Mouse (Mus musculus) kidney, adult 8-10 months (tissue): ENCODE results near the gene Slc44a1.
A peak's percentile ranks its signal among the peaks of the same experiment; 100 is the strongest.

ENCODE experiments used
- DNase-seq, 2 experiments: peaks; one replicate each; pipeline ENCODE4 v3.0.0; 2022

The Slc44a1 gene

GRCm38 (mm10) chr4:53431585-53432234 lies 8.5 kb upstream of the Slc44a1 start:
- peak; percentile 31 to 34 for DNase-seq

DNA sequence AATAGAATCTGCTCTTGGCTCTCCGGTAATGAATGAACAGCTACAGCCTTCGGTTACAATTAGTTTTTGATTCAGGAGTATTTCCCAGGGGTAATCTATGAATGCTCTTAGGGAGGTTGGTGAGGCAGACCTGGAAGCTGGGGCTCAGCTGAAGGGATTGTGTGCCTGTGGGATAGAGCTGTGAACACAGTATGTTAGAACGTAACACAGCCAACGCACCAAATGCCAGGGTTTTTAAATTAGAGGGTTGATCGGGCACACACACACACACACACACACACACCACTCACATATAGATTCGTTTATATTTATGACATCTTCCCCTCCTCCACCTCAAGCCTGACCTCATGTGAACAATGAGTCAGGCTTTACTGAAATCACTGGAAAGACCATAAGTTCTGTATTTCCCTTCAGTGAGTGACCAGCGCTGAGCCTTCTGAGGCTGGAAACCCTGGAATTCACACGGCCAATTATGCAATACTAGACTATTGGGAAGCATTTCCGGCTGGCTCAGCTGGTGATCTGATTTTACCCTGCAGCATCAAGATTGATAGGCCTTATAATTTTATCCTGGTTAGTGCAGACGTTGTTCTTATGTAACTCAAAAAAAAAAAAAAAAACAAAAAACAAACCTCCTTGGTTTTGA lies 3.0 kb upstream of the Slc44a1 start:
- DNase-seq: peak in 1 of 2 experiments; percentile 27

DNA sequence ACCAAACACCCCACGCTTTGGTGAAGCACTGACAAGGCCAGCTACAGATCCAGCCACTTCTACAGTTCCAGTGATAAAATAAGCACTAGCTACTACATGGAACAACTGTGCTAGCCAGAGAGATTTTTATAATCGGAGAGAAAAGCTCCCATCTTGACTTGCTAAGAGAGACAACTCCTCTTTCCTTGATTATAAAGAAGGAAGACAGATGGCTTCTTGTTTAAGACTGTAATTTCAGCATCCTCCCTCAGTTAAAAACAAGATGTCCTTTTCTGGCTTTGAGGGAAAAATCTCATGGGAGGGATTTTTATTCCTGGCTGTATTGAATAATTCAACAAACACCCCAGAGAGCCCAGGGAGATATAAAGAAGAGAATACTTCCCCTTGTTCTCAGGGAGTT lies 1.8 kb upstream of the Slc44a1 start:
- DNase-seq: no peak

GRCm38 (mm10) chr4:53438836-53439480 lies 1.3 kb upstream of the Slc44a1 start:
- no peak for DNase-seq

- no peak for DNase-seq
Observed at GRCm38 (mm10) chr4:53439636-53440009, 590 bp upstream of the Slc44a1 start.

GRCm38 (mm10) chr4:53440816-53441571 lies 781 bp downstream of the Slc44a1 start:
- peak; percentile 27 for DNase-seq

DNA sequence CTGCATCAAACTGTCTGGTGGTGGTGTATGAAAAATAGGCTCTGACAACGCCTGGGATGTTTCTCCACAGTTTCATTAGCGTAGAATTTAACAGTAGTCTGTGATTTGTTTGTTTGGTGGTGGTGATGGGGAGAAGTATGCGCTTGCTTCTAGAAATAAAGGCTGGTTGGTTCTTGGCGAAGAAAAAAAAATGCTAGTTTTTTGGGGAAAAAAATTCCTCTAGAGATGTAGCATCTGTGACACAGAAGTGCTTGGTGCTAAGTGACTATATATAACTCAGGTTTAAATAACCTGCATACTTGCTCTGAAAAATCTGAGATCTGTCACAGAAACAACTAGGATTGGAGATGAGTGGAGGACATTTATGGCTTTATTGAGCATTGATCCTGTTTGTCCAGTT lies 1.5 kb downstream of the Slc44a1 start:
- DNase-seq: no peak

- DNase-seq: no peak
Observed at GRCm38 (mm10) chr4:53446216-53446615, 6.0 kb downstream of the Slc44a1 start.

- no peak for DNase-seq
Observed at GRCm38 (mm10) chr4:53447773-53448172, 7.6 kb downstream of the Slc44a1 start.

DNA sequence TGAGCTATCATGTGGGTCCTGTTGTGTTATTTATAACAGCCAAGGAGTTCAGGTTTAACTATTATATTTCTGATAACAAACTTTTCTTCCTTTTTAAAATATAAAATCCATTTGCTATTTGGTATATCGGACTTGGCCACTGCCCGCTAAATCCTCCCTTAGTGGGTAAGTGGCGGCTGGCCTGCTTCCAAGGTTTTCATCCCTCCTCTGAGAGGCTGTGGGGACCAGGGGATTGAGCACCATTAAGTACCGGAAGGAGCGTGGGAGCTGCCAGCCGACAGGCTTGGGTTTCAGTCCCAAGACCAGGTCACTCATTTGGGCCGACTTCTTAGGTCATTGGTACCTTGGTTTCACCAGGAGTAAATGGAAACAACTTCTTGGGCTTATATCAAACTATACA lies 10.5 kb downstream of the Slc44a1 start:
- no peak for DNase-seq

GRCm38 (mm10) chr4:53451887-53452286 lies 11.7 kb downstream of the Slc44a1 start:
- no peak for DNase-seq

DNA sequence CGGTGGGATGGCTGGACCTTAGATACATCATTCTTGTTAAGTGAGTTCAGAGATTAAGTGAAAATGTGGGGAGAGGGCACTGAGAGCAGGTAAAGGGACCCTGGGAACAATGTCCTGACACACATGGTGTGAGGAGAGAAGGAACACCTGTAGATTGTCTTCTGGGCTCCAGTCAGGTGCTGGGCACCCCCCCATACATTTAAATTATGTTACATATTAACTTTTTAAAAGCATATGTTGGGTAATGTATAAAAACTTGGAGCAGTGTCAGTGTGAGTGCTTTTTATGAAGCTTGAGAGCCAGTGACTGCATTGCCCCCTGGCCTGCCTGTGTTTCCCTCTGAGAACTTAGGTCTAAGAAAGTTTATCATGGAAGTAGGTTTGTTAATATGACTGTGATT lies 12.2 kb downstream of the Slc44a1 start:
- no peak for DNase-seq

- no peak for DNase-seq
Observed at GRCm38 (mm10) chr4:53452976-53453889, 13.0 kb downstream of the Slc44a1 start.

DNA sequence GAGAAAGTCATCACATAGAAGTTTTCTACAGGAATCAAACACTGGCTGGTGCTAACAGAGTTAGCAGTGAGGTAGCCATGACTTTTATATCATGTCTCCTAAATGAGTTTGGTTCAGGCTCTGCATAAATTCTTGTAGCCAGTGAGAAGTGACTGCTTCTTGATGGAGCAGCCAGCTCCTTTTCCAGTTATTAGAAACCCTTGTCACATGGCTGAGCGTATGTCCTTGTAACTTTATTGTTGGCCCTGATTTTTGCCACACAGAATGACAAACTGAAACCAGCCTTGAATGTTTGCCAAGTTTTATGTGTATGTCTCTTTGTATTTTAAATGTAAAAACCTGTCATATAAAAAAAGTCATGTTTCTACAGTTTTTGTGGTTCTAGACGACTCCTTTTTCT lies 15.7 kb downstream of the Slc44a1 start:
- DNase-seq: no peak

GRCm38 (mm10) chr4:53456570-53456969 lies 16.4 kb downstream of the Slc44a1 start:
- DNase-seq: no peak

DNA sequence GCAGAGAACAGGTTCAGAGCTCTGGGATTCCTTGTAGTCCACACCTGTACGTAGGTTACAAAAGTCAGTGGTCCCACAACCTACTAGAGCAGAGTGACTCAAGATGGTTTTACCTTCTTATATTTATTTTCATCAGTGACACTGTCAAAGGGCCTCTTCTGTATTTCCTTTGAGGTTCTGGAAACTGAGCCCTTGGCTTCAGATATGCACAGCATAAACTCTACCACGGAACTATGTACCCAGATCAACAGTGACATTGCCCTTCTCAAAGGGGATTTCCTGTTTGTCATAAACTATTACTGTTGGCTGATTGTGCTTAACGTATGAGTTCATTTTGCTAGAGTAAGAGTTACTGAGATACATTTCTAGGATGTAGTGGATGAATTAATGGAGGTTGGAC lies 18.3 kb downstream of the Slc44a1 start:
- DNase-seq: no peak

DNA sequence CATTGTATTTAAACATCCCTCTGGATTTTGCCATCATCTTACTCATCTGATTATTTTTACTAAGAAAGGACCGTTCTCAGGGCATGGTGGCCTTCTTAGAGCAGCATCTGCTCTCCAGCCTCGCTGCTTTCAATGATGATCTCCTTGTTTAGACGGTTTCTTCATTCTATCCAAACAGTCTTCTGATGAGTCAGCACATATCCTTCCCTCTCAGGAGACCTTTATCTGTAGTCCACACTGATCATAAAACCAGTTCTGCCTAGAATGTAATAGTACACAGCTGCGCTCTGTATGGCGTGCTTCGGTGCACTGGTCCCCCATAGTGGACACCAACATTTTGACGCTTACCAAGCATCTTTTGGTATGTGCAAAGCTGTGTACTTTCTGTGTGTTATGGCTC lies 19.5 kb downstream of the Slc44a1 start:
- DNase-seq: no peak

DNA sequence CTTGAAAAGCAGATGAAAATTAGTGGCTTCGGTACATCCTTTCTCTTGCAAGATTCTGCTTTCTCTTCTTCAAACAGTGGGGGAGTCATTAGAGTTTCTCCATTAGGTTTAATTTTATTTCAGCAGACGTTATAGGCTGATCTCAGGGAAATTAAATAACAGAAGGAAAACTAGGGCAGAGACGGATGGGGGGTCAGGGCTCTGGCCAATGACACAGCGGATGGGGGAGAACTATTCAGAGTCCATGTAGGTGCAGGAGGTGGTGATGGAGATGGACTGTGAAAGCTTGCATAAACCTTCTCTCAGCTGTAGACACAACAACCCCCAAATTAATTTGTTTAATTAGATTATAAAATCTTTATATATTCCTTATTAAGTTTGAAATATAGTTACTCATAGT lies 20.8 kb downstream of the Slc44a1 start:
- DNase-seq: no peak

GRCm38 (mm10) chr4:53462069-53462468 lies 21.9 kb downstream of the Slc44a1 start:
- no peak for DNase-seq

- DNase-seq: no peak
Observed at GRCm38 (mm10) chr4:53462505-53463251, 22.5 kb downstream of the Slc44a1 start.

- no peak for DNase-seq
Observed at GRCm38 (mm10) chr4:53465887-53466286, 25.7 kb downstream of the Slc44a1 start.

DNA sequence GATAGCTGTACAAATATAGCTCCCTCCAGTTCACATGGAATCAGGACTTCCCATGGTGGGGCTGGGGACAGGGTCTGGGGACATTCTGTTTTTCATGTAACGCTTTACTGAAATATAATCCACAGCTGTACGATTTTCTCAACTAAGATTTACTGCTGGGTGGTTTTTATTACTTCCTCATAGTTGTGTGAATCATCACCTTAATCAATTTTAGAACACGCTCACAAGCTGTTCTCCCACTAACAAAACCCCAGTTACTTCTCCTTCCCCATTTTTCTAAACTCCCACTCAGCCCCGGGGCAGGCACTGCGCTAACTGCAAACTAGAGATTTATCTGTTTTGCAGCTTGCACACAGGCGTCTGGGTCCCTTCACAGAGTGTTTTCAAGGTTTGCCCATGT lies 28.8 kb downstream of the Slc44a1 start:
- no peak for DNase-seq
